Mouse (Mus musculus) myocyte (in vitro differentiated cells): ENCODE measurements around the gene Slc35c2.

Experiments used
- CEBPB ChIP-seq: IDR thresholded peaks from 2 replicates; pipeline ENCODE4 v1.6.1; 2011; ENCODE audit warnings: mild to moderate bottlenecking, moderate library complexity; ENCODE audit not compliant: poor library complexity, insufficient read depth, severe bottlenecking
- E2F4 ChIP-seq: IDR thresholded peaks from one replicate; pipeline ENCODE4 v1.6.1; 2011; ENCODE audit warnings: mild to moderate bottlenecking, control low read depth, moderate library complexity; ENCODE audit not compliant: insufficient read depth
- MAX ChIP-seq: IDR thresholded peaks from one replicate; pipeline ENCODE4 v1.6.1; 2011; ENCODE audit warnings: low read depth, mild to moderate bottlenecking, control low read depth
- MYOD1 ChIP-seq, 3 experiments: IDR thresholded peaks; one replicate each; pipeline ENCODE4 v1.6.1; 2011; ENCODE audit warnings: control low read depth in 2 of 3, low read depth in 2 of 3, mild to moderate bottlenecking in 2 of 3, moderate library complexity in 1 of 3; ENCODE audit not compliant: insufficient read length in 2 of 3, control insufficient read depth in 1 of 3
- MYOG ChIP-seq, 3 experiments: IDR thresholded peaks; one replicate each; pipeline ENCODE4 v1.6.1; 2011; ENCODE audit warnings: control low read depth in 2 of 3, low read depth in 2 of 3, mild to moderate bottlenecking in 2 of 3; ENCODE audit not compliant: insufficient read length in 2 of 3, control insufficient read depth in 1 of 3, insufficient read depth in 1 of 3
- POLR2A ChIP-seq: IDR thresholded peaks from one replicate; pipeline ENCODE4 v1.6.1; 2011; ENCODE audit warnings: low read depth, mild to moderate bottlenecking, control low read depth, moderate library complexity; ENCODE audit not compliant: insufficient read length
- POLR2AphosphoS2 ChIP-seq: IDR thresholded peaks from one replicate; pipeline ENCODE4 v1.6.1; 2011; ENCODE audit warnings: low read depth, control low read depth; ENCODE audit not compliant: insufficient read length
- REST ChIP-seq: IDR thresholded peaks from one replicate; pipeline ENCODE4 v1.6.1; 2011; ENCODE audit warnings: mild to moderate bottlenecking, control low read depth, moderate library complexity; ENCODE audit not compliant: insufficient read depth, insufficient read length
- SRF ChIP-seq: IDR thresholded peaks from one replicate; pipeline ENCODE4 v1.6.1; 2011; ENCODE audit warnings: low read depth; ENCODE audit not compliant: control insufficient read depth, insufficient read length
- TCF12 ChIP-seq: IDR thresholded peaks from one replicate; pipeline ENCODE4 v1.6.1; 2011; ENCODE audit warnings: mild to moderate bottlenecking, control low read depth; ENCODE audit not compliant: poor library complexity, insufficient read depth, severe bottlenecking
- TCF3 ChIP-seq: IDR thresholded peaks from one replicate; pipeline ENCODE4 v1.6.1; 2011; ENCODE audit warnings: low read depth, control low read depth; ENCODE audit not compliant: insufficient read length
- USF1 ChIP-seq: IDR thresholded peaks from one replicate; pipeline ENCODE4 v1.6.1; 2011; ENCODE audit warnings: low read depth, mild to moderate bottlenecking, control low read depth, moderate library complexity

GRCm38 (mm10) chr2:165288315-165289031 is 804 bp upstream of the Slc35c2 start:
- TF ChIP-seq CEBPB, result no peak
- TF ChIP-seq POLR2A, result no peak
- TF ChIP-seq USF1, result no peak
- no peak for TF ChIP-seq MAX
- no peak for TF ChIP-seq SRF
- no peak for TF ChIP-seq TCF3
- no peak for TF ChIP-seq MYOD1 (IDR thresholded peaks at IDR 0.05; ENCODE audit: control insufficient read depth in 1 of 3, insufficient read length in 2 of 3, low read depth in 2 of 3)
- no peak for TF ChIP-seq E2F4
- no peak for TF ChIP-seq TCF12
- peak; percentile 66 for TF ChIP-seq POLR2AphosphoS2
- no peak for TF ChIP-seq MYOG (IDR thresholded peaks at IDR 0.05; ENCODE audit: control insufficient read depth in 1 of 3, insufficient read depth in 1 of 3, insufficient read length in 2 of 3, low read depth in 2 of 3)
- TF ChIP-seq REST, result no peak
